Mouse (Mus musculus) heart, embryonic 12.5 days (tissue): ENCODE data around the gene Zbtb34. TPM values are rescaled to one million over a fixed set of nuclear protein-coding genes. Genes with fewer than 3 reads are reported as not detected.
A peak's percentile ranks its signal among the peaks of the same experiment; 100 is the strongest.

Experiments
- ATAC-seq: fragments of 200-750 bp; cut with Nextera tagmentation; 2 replicates; pipeline ENCODE4 v1.8.0; 2017; ENCODE audit warnings: moderate TSS enrichment, moderate library complexity; ENCODE audit not compliant: insufficient number of reproducible peaks, low FRiP score
- H3K27ac ChIP-seq: fragments of 300-500 bp; sonication (generic); 2 replicates; pipeline ENCODE4 v1.5.1; 2016; ENCODE audit warnings: mild to moderate bottlenecking, moderate library complexity; ENCODE audit not compliant: poor library complexity, severe bottlenecking
- H3K27me3 ChIP-seq: fragments of 300-500 bp; sonication (generic); replicated peaks from 2 replicates; pipeline ENCODE4 v1.6.1; 2016; ENCODE audit warnings: mild to moderate bottlenecking, moderate library complexity
- H3K36me3 ChIP-seq: fragments of 300-500 bp; sonication (generic); 2 replicates; pipeline ENCODE4 v1.6.1; 2016; ENCODE audit warnings: mild to moderate bottlenecking, moderate library complexity
- H3K4me1 ChIP-seq: fragments of 300-500 bp; sonication (generic); replicated peaks from 2 replicates; pipeline ENCODE4 v1.6.1; 2016; ENCODE audit warnings: mild to moderate bottlenecking
- H3K4me2 ChIP-seq: fragments of 300-500 bp; sonication (generic); 2 replicates; pipeline ENCODE4 v1.6.1; 2016; ENCODE audit warnings: mild to moderate bottlenecking, moderate library complexity
- H3K4me3 ChIP-seq: fragments of 300-500 bp; sonication (generic); 2 replicates; pipeline ENCODE4 v1.5.1; 2016; ENCODE audit warnings: mild to moderate bottlenecking
- H3K9ac ChIP-seq: fragments of 300-500 bp; sonication (generic); 2 replicates; pipeline ENCODE4 v1.6.1; 2016; ENCODE audit warnings: mild to moderate bottlenecking, moderate library complexity
- H3K9me3 ChIP-seq: fragments of 300-500 bp; sonication (generic); replicated peaks from 2 replicates; pipeline ENCODE4 v1.6.1; 2016; ENCODE audit warnings: mild to moderate bottlenecking, moderate library complexity
- WGBS: fragments of 180-500 bp; shearing (Covaris S2); methylation state at CpG from one replicate; pipeline ENCODE4 v1.1.7; 2016; 5-methylcytosine and 5-hydroxymethylcytosine counted together
- polyA plus RNA-seq: library from polyadenylated mRNA; unstranded; fragments of >200 nt; fragmentation: Nextera tagmentation; extraction: Ambion mirVana; gene quantifications from 2 replicates; pipeline ENCODE4 v1.2.1, GENCODE M21; 2016

Zbtb34 gene
- polyA plus RNA-seq, 1 experiment from 2014 or later: 6.9 TPM

- no peaks in the 10 kb centered on the region for H3K9me3 ChIP-seq
- H3K27ac ChIP-seq: peak overlapping the region; percentile 65; the same call in 1 of the 2 replicates
Measured at GRCm38 (mm10) chr2:33444862-33445261, 13.7 kb upstream of the Zbtb34 start.

GRCm38 (mm10) chr2:33444358-33444757 lies 13.2 kb upstream of the Zbtb34 start:
- Histone ChIP-seq H3K4me3 (no peak overlapping the region), H3K27ac (peak overlapping the region; percentile 65), H3K4me1 (peaks cover 31% of the 10 kb centered on the region), H3K9ac (no peak overlapping the region), H3K27me3 (no peaks in the 10 kb centered on the region), H3K4me2 (no peak overlapping the region), H3K9me3 (no peaks in the 10 kb centered on the region), H3K36me3 (peaks cover 22% of the 10 kb centered on the region; the same call in 1 of the 2 replicates)
- ATAC-seq: peak; percentile 61
- 19% methylated on average over 5 of the region's 5 CpGs for WGBS

More at GRCm38 (mm10) chr2:33444862-33445261, 13.7 kb upstream of the Zbtb34 start:
- no peak overlapping the region for H3K4me2 ChIP-seq
- ATAC-seq: no peak
- peaks cover 26% of the 10 kb centered on the region for H3K4me1 ChIP-seq
- H3K36me3 ChIP-seq: peaks cover 28% of the 10 kb centered on the region
- H3K27me3 ChIP-seq: no peaks in the 10 kb centered on the region
- no peak overlapping the region for H3K9ac ChIP-seq
- no peak overlapping the region for H3K4me3 ChIP-seq

GRCm38 (mm10) chr2:33442701-33443100 lies 11.6 kb upstream of the Zbtb34 start:
- 55% methylated on average over 4 of the region's 4 CpGs for WGBS
- Histone ChIP-seq H3K9ac (no peak overlapping the region), H3K36me3 (0 out of 2 replicates have a peak, but pooled peaks cover 6% of the 10 kb centered on the region), H3K27me3 (no peaks in the 10 kb centered on the region), H3K4me1 (peaks cover 43% of the 10 kb centered on the region), H3K27ac (no peak overlapping the region), H3K4me2 (no peak overlapping the region), H3K9me3 (no peaks in the 10 kb centered on the region), H3K4me3 (no peak overlapping the region)
- no peak for ATAC-seq

- Histone ChIP-seq H3K27ac (no peak overlapping the region), H3K9ac (no peak overlapping the region), H3K36me3 (no peaks in the 10 kb centered on the region), H3K27me3 (no peaks in the 10 kb centered on the region), H3K4me1 (peaks cover 54% of the 10 kb centered on the region), H3K4me2 (no peak overlapping the region), H3K9me3 (no peaks in the 10 kb centered on the region), H3K4me3 (no peak overlapping the region)
- 35% methylated on average over 4 of the region's 4 CpGs for WGBS
- no peak for ATAC-seq
Measured at GRCm38 (mm10) chr2:33440893-33441292, 9.8 kb upstream of the Zbtb34 start.

GRCm38 (mm10) chr2:33439980-33440670 lies 9.0 kb upstream of the Zbtb34 start:
- Histone ChIP-seq H3K9ac (no peak overlapping the region), H3K4me2 (no peak overlapping the region), H3K36me3 (no peaks in the 10 kb centered on the region), H3K4me3 (no peak overlapping the region), H3K9me3 (no peaks in the 10 kb centered on the region), H3K4me1 (peaks cover 58% of the 10 kb centered on the region), H3K27me3 (no peaks in the 10 kb centered on the region), H3K27ac (no peak overlapping the region)
- 21% methylated on average over 9 of the region's 9 CpGs for WGBS
- no peak for ATAC-seq

- no peaks in the 10 kb centered on the region for H3K36me3 ChIP-seq
- ATAC-seq: no peak
- H3K4me2 ChIP-seq: no peak overlapping the region
- no peak overlapping the region for H3K9ac ChIP-seq
- 26% methylated on average over 8 of the region's 8 CpGs for WGBS
- H3K9me3 ChIP-seq: no peaks in the 10 kb centered on the region
- peaks cover 53% of the 10 kb centered on the region for H3K4me1 ChIP-seq
- no peak overlapping the region for H3K4me3 ChIP-seq
- no peak overlapping the region for H3K27ac ChIP-seq
- H3K27me3 ChIP-seq: no peaks in the 10 kb centered on the region
Measured at GRCm38 (mm10) chr2:33439471-33439881, 8.4 kb upstream of the Zbtb34 start.

- Histone ChIP-seq H3K9me3 (no peaks in the 10 kb centered on the region), H3K4me1 (peaks cover 46% of the 10 kb centered on the region), H3K4me3 (no peak overlapping the region), H3K27ac (no peak overlapping the region), H3K36me3 (no peaks in the 10 kb centered on the region), H3K9ac (0 out of 2 replicates have a peak overlapping the region, but pooled peaks have one; percentile 26), H3K4me2 (no peak overlapping the region), H3K27me3 (no peaks in the 10 kb centered on the region)
- 30% methylated on average over 2 of the region's 2 CpGs for WGBS
- no peak for ATAC-seq
Measured at GRCm38 (mm10) chr2:33438377-33438776, 7.3 kb upstream of the Zbtb34 start.

GRCm38 (mm10) chr2:33437184-33437583 lies 6.1 kb upstream of the Zbtb34 start:
- Histone ChIP-seq H3K4me3 (no peak overlapping the region), H3K4me2 (no peak overlapping the region), H3K36me3 (no peaks in the 10 kb centered on the region), H3K9me3 (no peaks in the 10 kb centered on the region), H3K27me3 (no peaks in the 10 kb centered on the region), H3K27ac (no peak overlapping the region), H3K4me1 (peaks cover 39% of the 10 kb centered on the region), H3K9ac (no peak overlapping the region)
- ATAC-seq: no peak
- 56% methylated on average over 11 of the region's 11 CpGs for WGBS

- Histone ChIP-seq H3K4me1 (peaks cover 39% of the 10 kb centered on the region), H3K4me2 (peak overlapping the region; percentile 63), H3K4me3 (peak overlapping the region; percentile 26), H3K9me3 (no peaks in the 10 kb centered on the region), H3K27me3 (no peaks in the 10 kb centered on the region), H3K27ac (no peak overlapping the region), H3K36me3 (no peaks in the 10 kb centered on the region), H3K9ac (peak overlapping the region; percentile 57)
- 5% methylated on average over 16 of the region's 16 CpGs for WGBS
- ATAC-seq: no peak
Measured at GRCm38 (mm10) chr2:33436035-33436580, 5.0 kb upstream of the Zbtb34 start.

- H3K36me3 ChIP-seq: no peaks in the 10 kb centered on the region
- no peaks in the 10 kb centered on the region for H3K9me3 ChIP-seq
- no peak overlapping the region for H3K4me3 ChIP-seq
- H3K4me1 ChIP-seq: peaks cover 38% of the 10 kb centered on the region
- H3K4me2 ChIP-seq: no peak overlapping the region
- no peak for ATAC-seq
- 55% methylated on average over 8 of the region's 8 CpGs for WGBS
- no peaks in the 10 kb centered on the region for H3K27me3 ChIP-seq
- no peak overlapping the region for H3K27ac ChIP-seq
- H3K9ac ChIP-seq: no peak overlapping the region
Measured at GRCm38 (mm10) chr2:33435036-33435650, 4.0 kb upstream of the Zbtb34 start.

GRCm38 (mm10) chr2:33432877-33433276 lies 1.8 kb upstream of the Zbtb34 start:
- H3K27ac ChIP-seq: no peak overlapping the region
- no peaks in the 10 kb centered on the region for H3K36me3 ChIP-seq
- no peak overlapping the region for H3K9ac ChIP-seq
- H3K27me3 ChIP-seq: no peaks in the 10 kb centered on the region
- H3K9me3 ChIP-seq: no peaks in the 10 kb centered on the region
- no peak overlapping the region for H3K4me2 ChIP-seq
- 56% methylated on average over 5 of the region's 5 CpGs for WGBS
- H3K4me1 ChIP-seq: peaks cover 36% of the 10 kb centered on the region
- ATAC-seq: no peak
- no peak overlapping the region for H3K4me3 ChIP-seq
